Mouse (Mus musculus): Measurements from ENCODE around the gene Tmem190.

Tmem190 gene

DNA sequence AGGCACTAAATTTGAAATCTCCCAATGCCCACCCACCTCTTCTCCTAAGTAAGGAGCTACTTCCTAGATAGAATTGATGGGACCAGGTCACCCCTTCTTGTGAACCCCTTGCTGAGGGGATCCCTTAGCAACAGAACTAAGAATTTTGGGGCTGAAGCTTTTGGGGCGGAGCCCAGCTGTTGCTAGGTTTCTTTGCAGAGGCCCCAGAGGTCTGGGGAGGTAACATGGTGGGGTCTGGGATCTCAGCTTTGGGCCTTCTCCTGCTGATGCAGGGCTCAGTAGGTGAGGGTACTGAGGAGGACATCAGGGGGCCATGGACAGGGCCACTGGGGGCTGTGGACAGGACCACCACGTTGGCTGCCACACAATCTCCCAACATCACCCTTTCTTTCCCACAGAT, at the start of gene Tmem190, which contains the start of gene Il11:
Gene Tmem190, plus strand, starts transcription at position 179 of the 400 bp plus-strand sequence.
Gene Il11, minus strand, starts transcription at position 101 of the 400 bp plus-strand sequence.
- no peak for DNase-seq

DNA sequence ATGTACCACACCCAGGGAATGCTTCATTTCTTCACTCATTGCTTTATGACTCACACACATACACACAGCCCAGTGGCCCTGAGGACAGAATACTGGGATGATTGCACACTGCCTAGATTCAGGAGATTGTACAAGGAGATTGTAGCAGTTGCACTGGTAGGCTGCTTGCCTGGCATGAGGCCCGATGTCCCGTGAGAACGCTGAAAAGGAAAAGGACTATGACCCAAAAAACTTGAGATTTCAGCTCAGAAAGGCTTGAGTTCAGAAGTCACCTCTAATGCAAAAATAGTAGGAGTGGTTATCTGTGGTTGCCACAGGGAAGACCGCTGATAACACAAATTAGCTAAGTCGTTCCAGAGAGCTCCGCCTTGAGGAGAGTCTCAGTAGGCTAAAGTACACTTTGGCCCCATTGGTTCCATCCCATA, 49.8 kb upstream of the Tmem190 start:
- DNase-seq = no peak

- peak; percentile 6 for DNase-seq
Measured at GRCm38 (mm10) chr7:4739041-4739543, 43.6 kb upstream of the Tmem190 start.

DNA sequence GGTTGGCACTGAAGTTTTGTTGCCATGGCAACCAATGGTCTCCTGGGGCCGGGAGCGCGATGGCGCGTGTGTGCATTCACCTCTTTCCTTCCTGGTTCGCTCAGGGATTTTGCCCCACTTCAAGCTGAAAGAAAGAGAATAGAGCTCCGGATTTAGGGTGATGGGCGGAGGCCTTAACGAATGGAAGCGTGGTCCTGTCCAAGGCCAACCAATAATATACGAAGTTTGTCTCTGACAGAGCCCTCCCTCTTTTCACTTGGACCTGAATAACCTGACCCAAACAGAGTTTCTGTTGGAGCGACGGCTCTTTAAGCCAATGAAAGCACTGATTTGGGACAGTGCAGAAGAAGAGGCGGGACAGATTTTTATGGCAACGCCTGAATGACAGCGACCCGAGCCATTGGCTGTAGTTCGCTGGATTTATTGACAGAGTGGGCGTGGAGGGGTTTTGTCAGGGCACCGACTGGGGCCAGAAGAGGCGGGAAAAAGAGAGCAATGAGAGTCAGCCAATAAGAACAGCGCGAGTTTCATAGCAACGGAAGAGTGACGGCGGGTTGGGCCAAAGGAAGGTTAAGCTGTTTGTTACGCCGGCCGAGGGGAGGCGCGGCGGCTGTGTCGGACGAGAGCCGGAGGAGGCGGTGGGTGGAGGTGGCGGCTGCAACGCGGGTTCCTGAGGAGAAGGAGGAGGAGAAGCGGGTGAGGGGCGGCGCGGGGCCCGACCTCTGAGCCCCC, 43.0 kb upstream of the Tmem190 start, which contains the start of gene Kmt5c:
Gene Kmt5c, plus strand, starts transcription at position 572 of the 732 bp plus-strand sequence.
- DNase-seq = peak; percentile 99

DNA sequence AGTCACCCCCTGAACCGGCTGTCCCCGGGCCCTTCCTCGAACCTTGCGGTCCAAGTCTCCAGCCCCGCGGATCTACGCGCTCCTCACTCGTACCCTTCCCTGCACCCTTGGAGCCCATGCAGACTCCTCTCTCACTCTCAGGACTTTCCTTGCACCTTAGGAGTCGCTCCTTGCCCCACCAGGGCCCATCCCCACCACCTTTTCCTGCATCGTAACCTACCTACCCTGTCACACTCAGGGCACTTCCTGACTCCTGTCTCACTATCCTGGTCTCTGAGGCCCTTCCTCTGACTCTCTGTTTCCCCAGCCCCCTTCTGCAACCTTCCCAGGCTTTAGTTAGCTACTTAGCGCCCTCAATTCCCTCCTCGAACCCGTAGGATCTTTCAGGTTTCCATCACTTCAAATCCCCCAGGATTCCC, 42.4 kb upstream of the Tmem190 start:
- peak; percentile 29 for DNase-seq

DNA sequence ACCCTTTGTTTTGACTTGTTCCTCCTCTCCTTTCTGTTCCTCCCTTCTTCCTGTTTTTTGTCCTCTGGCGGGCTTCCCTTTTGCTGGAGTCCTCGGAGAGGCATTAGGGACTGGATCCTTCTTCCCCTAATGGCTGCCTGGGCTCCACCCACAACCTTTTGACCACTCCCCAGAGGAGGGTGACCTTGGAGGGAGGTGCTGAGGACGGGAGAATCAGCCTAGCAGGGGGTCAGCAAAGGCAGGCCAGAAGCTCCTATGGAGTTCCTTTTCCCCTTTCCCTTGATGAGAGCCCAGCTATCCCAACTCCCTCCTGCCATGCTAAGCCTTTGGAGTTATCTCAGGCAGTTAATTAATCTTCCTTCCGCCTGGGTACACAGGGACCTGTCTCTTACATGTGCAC, 41.6 kb upstream of the Tmem190 start:
- peak; percentile 67 for DNase-seq

- no peak for DNase-seq
Measured at GRCm38 (mm10) chr7:4741672-4742481, 40.9 kb upstream of the Tmem190 start.

DNA sequence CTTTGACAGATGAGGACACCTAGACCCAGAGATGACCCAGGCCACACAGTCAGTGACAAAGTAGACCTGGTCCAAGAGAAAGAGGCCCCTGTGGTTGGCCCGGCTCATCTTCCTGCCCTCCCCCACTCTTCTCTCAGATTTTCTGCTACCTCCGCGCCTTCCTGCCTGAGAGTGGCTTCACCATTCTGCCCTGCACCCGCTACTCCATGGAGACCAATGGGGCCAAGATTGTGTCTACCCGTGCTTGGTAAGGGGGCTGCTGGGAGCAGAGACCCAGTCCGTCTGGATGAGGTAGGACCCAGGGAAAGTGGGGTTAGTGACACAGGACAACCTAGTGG, 40.3 kb upstream of the Tmem190 start:
- DNase-seq = no peak

GRCm38 (mm10) chr7:4743354-4743753, 39.4 kb upstream of the Tmem190 start:
- DNase-seq = no peak

DNA sequence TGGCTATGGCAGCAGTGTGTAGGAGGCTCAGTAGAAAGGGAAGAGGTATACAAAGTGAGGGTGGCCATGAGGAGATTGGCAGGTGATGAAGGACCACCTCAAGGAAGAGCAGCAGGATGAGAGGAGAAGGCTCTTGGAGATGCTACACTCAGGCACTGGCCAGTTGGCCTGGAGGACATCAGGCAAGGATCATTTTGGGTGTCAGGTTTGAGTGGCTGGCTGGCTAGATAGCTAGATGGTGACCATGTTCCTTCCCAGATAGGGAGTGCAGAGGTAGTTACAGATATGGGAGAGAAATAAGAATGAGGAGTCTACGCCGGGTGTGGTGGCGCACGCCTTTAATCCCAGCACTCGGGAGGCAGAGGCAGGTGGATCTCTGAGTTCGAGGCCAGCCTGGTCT, 37.9 kb upstream of the Tmem190 start:
- DNase-seq = no peak

DNA sequence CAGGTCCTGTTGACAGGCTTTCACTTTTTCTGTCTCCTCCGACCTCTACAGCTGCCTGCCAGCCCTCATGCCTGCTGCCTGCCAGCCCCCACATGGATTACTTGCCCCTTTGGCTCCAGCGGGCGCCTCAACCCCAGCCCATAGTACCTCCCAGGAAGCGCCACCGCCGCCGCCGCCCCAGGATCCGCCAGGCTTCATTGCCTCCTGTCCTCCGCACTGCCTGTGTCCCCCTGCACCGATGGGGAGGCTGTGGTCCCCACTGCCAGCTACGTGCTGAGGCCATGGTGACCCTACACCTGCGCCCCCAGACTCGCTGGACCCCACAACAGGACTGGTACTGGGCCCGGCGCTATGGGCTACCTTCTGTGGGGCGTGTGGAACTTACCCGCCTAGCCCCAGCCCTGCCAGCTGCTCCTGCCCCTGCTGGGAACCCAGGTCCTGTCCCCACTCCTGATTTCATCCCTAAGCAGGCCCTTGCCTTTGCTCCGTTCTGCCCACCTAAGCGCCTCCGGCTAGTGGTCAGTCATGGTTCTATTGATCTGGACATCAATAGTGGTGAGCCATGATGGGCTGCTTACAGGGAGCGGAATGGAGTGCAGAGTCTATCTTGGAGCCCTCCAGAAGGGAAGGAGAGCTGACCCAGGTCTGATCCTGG, 36.3 kb upstream of the Tmem190 start:
- no peak for DNase-seq

DNA sequence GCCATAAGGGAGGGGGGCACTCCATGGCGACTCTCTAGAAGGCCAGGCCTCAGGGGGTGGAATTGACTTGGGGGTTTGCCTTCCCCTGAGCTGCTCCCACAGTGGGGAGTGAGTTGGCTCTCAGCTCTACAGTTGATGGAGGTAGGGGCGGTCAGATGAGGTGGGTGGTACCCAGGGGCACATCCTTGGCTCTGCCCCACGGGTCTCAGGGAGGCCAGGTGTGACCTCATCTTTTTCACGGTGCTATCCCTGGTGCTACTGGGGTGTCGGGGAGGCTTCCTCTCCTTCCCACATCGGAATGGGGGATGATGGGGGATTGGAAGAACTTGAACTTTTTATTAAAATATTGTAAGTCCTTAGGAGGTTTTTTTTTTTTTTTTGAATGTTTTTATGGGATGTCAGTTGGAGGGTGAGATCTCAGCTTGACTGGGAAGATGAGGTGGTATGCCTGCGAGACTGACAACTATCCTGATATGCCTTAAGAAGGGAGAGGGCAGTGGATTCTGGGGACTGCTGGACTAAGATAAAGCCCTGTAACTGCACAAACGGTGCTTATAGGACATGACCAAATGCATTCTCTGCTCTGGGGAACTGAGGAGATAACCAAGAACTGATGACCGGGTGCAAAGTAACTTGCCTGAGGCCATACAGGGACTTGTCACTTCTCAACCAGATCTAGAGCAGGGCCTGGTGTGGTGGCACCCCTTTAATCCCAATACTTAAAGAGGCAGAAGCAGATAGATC, 35.4 kb upstream of the Tmem190 start:
- no peak for DNase-seq

- DNase-seq = no peak
Measured at GRCm38 (mm10) chr7:4748321-4748720, 34.4 kb upstream of the Tmem190 start.

- DNase-seq = no peak
Measured at GRCm38 (mm10) chr7:4749169-4749568, 33.6 kb upstream of the Tmem190 start.

DNA sequence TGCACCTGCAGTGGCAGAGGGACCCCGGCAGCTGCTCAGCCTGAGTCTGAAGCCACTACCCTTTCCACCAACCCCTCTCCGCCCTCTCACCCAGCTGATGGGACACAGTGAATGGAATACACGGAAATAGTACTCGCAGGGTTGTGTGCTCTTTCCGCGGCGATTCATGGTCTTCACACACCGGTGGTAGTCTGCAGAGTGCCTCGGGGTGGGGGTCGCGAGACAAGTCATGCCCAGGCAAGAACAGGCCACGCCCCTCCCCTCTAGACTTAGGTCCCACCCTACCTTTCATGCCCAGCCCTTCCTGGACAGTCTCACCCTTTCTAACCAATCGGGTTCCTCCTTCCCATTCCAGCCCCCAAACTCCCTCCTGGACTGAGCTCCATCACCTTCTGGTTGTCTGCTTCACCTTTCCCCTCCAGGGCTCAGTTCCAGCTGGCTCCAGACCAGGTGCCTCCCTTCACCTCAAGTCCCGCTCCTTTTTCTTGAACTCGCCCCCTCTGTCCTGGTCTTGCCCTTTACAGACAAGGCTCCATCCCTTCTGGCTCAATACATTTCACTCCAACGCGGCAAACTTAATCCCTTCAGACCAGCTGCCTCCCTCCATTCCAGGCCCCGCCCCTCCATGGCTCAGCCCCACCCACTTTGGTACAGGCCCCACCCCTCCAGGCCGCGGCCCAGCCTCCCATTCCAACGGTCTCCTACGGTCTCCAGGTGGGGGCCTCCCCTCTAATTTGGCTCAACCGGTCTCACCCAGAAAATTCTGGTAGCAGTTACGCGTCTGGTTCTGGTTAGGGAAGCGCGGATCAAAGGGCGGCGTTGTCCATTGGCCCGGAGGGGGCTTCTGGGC, 30.5 kb upstream of the Tmem190 start:
- DNase-seq = peak; percentile 71

DNA sequence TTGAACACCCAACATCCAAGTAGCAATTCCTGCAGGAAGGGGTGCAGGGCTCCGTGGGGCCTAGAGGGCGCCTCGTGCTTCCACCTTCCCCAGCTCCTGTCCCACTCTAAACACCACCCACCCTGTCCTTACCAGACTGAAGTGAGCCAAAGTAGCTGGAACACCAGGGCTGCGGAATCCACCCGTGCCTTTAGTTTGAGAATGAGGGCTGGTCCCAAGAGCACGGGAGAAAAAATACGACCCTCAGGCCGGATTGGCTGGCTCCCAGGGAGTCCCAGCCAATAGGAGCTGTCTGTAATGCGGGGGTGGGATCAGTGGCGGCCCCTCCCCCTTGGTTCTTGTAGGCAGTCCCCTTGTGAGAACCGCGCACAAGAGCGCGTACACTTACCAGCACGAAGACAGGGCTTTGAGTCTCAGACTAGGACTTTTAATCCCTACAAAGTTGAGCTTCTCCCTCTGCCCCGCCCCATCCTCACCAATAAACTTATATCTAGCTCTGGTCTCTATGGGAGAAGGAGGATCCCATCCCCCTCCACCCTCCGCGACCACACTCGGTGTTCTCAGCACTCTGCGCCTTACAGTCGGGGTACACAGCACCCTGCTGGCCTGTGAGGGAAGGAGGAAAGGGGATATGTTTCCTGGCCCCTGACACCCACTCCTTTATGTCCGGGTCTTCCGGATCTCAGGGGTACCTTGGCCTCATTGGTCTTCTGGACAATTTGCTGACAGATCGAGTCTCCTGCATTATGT, 29.7 kb upstream of the Tmem190 start, which contains the start of gene Cox6b2:
Gene Cox6b2, minus strand, starts transcription at position 274 of the 750 bp plus-strand sequence.
- peak; percentile 94 for DNase-seq

DNA sequence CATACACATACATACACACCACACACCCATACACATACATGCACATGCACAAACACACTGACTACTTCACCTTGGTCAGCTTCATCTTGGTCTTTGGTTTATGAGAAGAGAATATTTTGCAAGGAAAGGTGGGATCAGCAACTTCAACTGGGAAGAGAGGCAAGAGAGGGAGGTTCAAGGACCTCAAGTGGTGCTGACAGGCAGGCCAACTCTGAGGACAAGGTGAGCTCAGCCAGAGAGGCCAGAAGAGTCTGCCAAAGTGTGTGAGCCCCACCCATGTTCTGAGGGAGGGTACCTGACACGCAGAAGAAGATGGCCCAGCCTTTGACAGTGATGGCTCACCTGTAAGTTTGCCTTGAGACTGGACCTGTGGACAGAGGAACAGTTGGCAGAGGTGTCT, 23.1 kb upstream of the Tmem190 start:
- DNase-seq = no peak

DNA sequence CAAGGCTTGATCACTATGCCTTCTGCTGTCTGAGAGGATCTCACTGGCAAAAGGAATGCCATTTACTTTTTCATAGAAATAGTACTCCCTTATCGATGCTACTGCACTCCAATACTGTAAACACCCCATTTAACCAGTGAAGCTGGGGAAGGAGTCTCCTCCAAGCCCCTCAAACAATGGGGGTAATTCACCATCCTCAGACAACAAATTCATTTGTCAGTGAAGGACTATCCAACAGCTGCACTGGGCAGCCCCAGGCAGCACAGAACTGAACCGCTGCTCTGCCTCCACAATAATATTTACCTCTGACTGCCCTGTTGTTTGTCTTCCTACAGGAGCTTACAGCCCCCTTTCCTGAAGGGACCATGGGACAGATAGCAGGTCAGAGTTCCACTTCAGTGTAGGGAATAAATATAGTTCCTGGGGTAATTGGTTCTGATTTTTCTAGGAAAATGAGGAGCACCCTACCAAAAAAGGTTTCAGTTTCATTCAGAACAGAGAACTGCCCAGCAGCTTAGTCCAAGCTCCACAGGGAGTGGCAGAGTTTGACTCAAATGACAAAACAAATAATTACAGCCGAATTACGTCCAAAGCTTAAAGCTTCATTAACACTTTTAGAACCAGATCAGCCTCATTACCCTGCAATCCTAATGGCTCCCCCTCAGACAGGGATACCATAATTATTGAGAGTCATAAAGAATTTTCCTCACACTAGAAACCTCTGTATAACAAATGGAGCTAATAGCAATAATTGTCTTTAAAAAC, 17.6 kb upstream of the Tmem190 start:
- DNase-seq = no peak

- no peak for DNase-seq
Measured at GRCm38 (mm10) chr7:4771202-4771601, 11.5 kb upstream of the Tmem190 start, which contains the start of gene Fam71e2. TSS of gene Fam71e2 (minus strand) at chr7:4771302.

GRCm38 (mm10) chr7:4776131-4776530, 6.6 kb upstream of the Tmem190 start:
- no peak for DNase-seq

Data from embryo, embryonic 11 days (tissue).